Mouse (Mus musculus) stomach, embryonic 14.5 days (tissue): ENCODE measurements around the gene Gm44965. TPM values are rescaled to one million over a fixed set of nuclear protein-coding genes. Genes with fewer than 3 reads are reported as not detected.

Experiments
- ATAC-seq: fragments of 200-750 bp; cut with Nextera tagmentation; 2 replicates; pipeline ENCODE4 v1.8.0; 2017; ENCODE audit warnings: low read depth, moderate TSS enrichment; ENCODE audit not compliant: insufficient number of reproducible peaks, insufficient read depth, low FRiP score
- H3K27ac ChIP-seq: fragments of 300-500 bp; sonication (generic); 2 replicates; pipeline ENCODE4 v1.5.1; 2014; ENCODE audit warnings: mild to moderate bottlenecking, low read length, moderate library complexity, mixed read lengths
- H3K27me3 ChIP-seq: fragments of 300-500 bp; sonication (generic); 2 replicates; pipeline ENCODE4 v1.6.1; 2014; ENCODE audit warnings: low read length, control low read depth, mixed read lengths; ENCODE audit not compliant: control insufficient read depth, insufficient read depth
- H3K36me3 ChIP-seq: fragments of 300-500 bp; sonication (generic); 2 replicates; pipeline ENCODE4 v1.6.1; 2014; ENCODE audit warnings: mild to moderate bottlenecking, control low read depth, low read length, moderate library complexity, mixed read lengths; ENCODE audit not compliant: control insufficient read depth, insufficient read depth
- H3K4me1 ChIP-seq: fragments of 300-500 bp; sonication (generic); 2 replicates; pipeline ENCODE4 v1.6.1; 2014; ENCODE audit warnings: low read length, control low read depth, mixed read lengths; ENCODE audit not compliant: control insufficient read depth, insufficient read depth
- H3K4me2 ChIP-seq: fragments of 300-500 bp; sonication (generic); replicated peaks from 2 replicates; pipeline ENCODE4 v1.6.1; 2014; ENCODE audit warnings: low read depth, low read length, control low read depth
- H3K4me3 ChIP-seq: fragments of 300-500 bp; sonication (generic); 2 replicates; pipeline ENCODE4 v1.5.1; 2014; ENCODE audit warnings: low read depth, low read length, control low read depth
- H3K9ac ChIP-seq: fragments of 300-500 bp; sonication (generic); replicated peaks from 2 replicates; pipeline ENCODE4 v1.6.1; 2014; ENCODE audit warnings: low read depth, mild to moderate bottlenecking, control low read depth, low read length, moderate library complexity, mixed read lengths
- H3K9me3 ChIP-seq: fragments of 300-500 bp; sonication (generic); 2 replicates; pipeline ENCODE4 v1.6.1; 2016; ENCODE audit warnings: low read depth, low read length, control low read depth; ENCODE audit not compliant: control insufficient read depth
- WGBS: fragments of 180-500 bp; shearing (Covaris S2); extraction: QIAGEN DNeasy Blood & Tissue Kit; methylation state at CpG from one replicate; pipeline ENCODE4 v1.1.7; 2014; 5-methylcytosine and 5-hydroxymethylcytosine counted together
- polyA plus RNA-seq: library from polyadenylated mRNA; unstranded; fragments of >200 nt; fragmentation: Nextera tagmentation; extraction: Ambion mirVana; gene quantifications from 2 replicates; pipeline ENCODE4 v1.2.1, GENCODE M21; 2014

The Gm44965 gene
- polyA plus RNA-seq, 1 experiment from 2014 or later, result not detected

DNA sequence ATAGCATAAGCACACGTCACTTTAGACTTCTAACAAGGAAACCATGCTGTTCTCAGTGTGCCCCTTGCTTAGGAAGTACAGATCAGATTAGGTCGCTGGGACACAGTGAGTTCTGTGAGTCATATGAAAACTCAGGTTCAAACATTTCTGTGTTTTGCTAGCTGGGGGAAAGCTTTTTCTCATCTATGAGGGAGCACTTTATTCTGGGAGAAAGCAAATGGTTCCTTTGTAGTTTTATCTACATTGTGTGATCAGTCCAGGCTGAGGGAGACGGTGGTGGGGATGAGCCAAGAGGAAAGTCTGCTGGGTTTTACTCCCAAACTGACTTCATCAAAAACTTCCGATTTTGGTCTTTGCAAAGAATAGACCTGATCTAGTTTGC, 52.6 kb downstream of the Gm44965 start:
- Histone ChIP-seq H3K4me1 (0 out of 2 replicates have a peak, but pooled peaks cover 2% of the 10 kb centered on the region), H3K9me3 (no peaks in the 10 kb centered on the region), H3K4me3 (no peak overlapping the region), H3K36me3 (no peaks in the 10 kb centered on the region), H3K9ac (no peak overlapping the region), H3K27me3 (no peaks in the 10 kb centered on the region), H3K4me2 (no peak overlapping the region), H3K27ac (no peak overlapping the region)
- ATAC-seq, result no peak
- 84% methylated on average over 4 of the region's 4 CpGs for WGBS

DNA sequence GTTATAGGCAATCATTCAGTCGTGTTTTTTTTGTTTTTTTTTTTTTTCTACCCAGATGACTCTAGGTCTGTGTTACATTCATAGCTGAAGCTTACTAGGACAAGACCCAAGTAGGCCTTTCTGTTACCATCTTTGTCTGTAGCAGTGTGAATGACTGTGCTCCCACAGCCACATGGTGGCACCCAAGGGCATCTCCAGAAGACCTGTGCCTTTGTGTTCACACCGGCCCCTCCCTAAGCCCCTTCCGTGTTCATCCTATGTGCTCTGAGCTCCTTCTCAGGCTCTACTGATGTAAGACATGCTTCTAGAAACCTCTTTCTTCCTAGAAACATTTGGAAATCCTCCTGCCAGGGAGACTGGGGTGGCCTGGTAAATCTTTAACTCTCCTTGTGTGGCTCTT, 53.3 kb downstream of the Gm44965 start, which contains the start of gene Gimap8:
Gene Gimap8, plus strand, starts transcription at position 240 of the 400 bp plus-strand sequence.
- no peak within 1 kb of the TSS for H3K9ac ChIP-seq
- no peak within 1 kb of the TSS for H3K4me3 ChIP-seq
- H3K4me1 ChIP-seq, result 0 out of 2 replicates have a peak, but pooled peaks cover 2% of the 10 kb centered on the region
- H3K4me2 ChIP-seq, result no peak within 1 kb of the TSS
- ATAC-seq, result no peak
- no peaks in the 10 kb centered on the region for H3K36me3 ChIP-seq
- no peak within 1 kb of the TSS for H3K27ac ChIP-seq
- no peaks in the 10 kb centered on the region for H3K9me3 ChIP-seq
- 45% methylated on average over 3 of the region's 3 CpGs for WGBS
- no peaks in the 10 kb centered on the region for H3K27me3 ChIP-seq

DNA sequence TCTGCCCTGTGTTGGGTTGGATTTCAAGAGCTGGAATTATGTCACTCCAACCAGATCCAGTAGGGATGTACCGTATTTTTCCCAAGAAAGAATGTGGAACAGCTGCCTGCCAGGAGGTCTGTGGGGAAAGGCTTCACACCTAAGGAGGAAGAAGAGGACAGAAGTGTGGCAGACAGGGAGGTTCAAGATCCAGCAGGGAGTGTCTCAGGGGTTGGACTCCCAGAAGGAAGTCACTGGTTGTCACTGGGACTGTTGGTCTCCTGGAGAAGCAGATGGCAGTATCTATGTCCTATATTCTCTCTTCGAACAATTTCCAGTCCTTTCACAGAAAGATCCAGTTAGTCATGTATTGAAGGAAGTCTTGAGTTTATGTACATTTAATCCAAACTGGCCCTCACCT, 53.9 kb downstream of the Gm44965 start:
- no peak overlapping the region for H3K4me3 ChIP-seq
- H3K27ac ChIP-seq, result no peak overlapping the region
- no peak for ATAC-seq
- H3K36me3 ChIP-seq, result no peaks in the 10 kb centered on the region
- 0 out of 2 replicates have a peak, but pooled peaks cover 2% of the 10 kb centered on the region for H3K4me1 ChIP-seq
- no peaks in the 10 kb centered on the region for H3K9me3 ChIP-seq
- no peak overlapping the region for H3K4me2 ChIP-seq
- no peak overlapping the region for H3K9ac ChIP-seq
- H3K27me3 ChIP-seq, result no peaks in the 10 kb centered on the region
- 84% methylated on average over 2 of the region's 2 CpGs for WGBS

DNA sequence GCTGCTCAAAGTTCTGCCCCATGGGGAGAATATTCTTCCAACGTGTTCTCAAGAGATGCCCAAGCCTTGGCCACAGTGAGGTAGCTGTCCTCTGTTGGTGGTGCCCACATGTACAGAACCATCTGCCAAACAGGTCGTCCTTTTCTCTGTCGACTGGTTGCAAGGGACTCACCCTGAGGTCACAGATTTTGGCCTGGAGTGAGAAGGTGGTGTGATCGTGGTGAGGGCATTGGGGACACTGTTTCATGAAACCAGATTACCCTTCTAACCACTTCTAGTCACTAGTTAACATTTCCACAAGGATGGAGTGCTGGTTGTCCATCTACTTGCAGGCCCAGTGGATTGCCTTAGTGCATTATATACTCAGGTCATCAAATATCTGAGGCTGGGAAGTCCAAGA, 55.0 kb downstream of the Gm44965 start:
- 0 out of 2 replicates have a peak, but pooled peaks cover 2% of the 10 kb centered on the region for H3K4me1 ChIP-seq
- no peaks in the 10 kb centered on the region for H3K9me3 ChIP-seq
- H3K27ac ChIP-seq, result no peak overlapping the region
- no peak overlapping the region for H3K4me2 ChIP-seq
- H3K36me3 ChIP-seq, result no peaks in the 10 kb centered on the region
- no peak overlapping the region for H3K9ac ChIP-seq
- WGBS, result 89% methylated on average over 4 of the region's 4 CpGs
- no peak overlapping the region for H3K4me3 ChIP-seq
- ATAC-seq, result no peak
- no peaks in the 10 kb centered on the region for H3K27me3 ChIP-seq

DNA sequence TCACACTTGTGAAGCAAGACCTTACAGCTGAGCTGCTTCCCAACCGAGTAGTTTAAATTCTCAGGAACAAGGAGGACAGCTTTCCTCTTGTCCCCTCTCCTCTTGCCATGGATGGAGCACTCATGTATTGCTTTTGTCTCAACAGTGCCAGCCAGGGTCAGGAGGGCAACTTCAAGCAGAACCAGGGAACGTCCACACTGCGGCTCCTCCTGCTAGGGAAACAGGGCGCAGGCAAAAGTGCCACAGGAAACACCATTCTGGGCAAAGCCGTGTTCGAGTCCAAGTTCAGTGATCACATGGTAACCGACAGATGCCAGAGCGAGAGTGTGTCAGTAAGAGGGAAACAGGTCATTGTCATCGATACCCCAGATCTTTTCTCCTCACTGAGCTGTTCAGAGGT, 56.3 kb downstream of the Gm44965 start:
- H3K27ac ChIP-seq, result no peak overlapping the region
- WGBS, result 90% methylated on average over 9 of the region's 9 CpGs
- no peaks in the 10 kb centered on the region for H3K36me3 ChIP-seq
- no peak overlapping the region for H3K4me3 ChIP-seq
- ATAC-seq, result no peak
- H3K9ac ChIP-seq, result no peak overlapping the region
- no peak overlapping the region for H3K4me2 ChIP-seq
- H3K27me3 ChIP-seq, result no peaks in the 10 kb centered on the region
- no peaks in the 10 kb centered on the region for H3K9me3 ChIP-seq
- H3K4me1 ChIP-seq, result 0 out of 2 replicates have a peak, but pooled peaks cover 2% of the 10 kb centered on the region

DNA sequence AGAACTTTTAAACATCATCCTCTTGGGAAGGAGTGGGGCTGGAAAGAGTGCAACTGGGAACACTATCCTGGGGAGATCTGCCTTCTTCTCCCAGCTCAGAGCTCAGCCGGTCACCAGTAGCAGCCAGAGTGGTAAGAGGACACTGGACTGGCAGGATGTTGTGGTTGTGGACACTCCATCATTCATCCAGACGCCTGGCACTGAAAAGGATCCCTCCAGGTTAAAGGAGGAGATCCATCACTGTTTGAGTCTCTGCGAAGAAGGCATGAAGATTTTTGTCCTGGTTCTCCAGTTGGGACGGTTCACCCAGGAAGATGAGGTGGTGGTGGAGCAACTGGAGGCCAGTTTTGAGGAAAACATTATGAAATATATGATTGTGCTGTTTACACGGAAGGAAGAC, 65.0 kb downstream of the Gm44965 start:
- H3K27me3 ChIP-seq, result no peaks in the 10 kb centered on the region
- no peaks in the 10 kb centered on the region for H3K9me3 ChIP-seq
- no peak overlapping the region for H3K4me2 ChIP-seq
- H3K9ac ChIP-seq, result no peak overlapping the region
- 51% methylated on average over 5 of the region's 5 CpGs for WGBS
- no peaks in the 10 kb centered on the region for H3K36me3 ChIP-seq
- no peak overlapping the region for H3K27ac ChIP-seq
- ATAC-seq, result no peak
- H3K4me3 ChIP-seq, result no peak overlapping the region
- H3K4me1 ChIP-seq, result no peaks in the 10 kb centered on the region

DNA sequence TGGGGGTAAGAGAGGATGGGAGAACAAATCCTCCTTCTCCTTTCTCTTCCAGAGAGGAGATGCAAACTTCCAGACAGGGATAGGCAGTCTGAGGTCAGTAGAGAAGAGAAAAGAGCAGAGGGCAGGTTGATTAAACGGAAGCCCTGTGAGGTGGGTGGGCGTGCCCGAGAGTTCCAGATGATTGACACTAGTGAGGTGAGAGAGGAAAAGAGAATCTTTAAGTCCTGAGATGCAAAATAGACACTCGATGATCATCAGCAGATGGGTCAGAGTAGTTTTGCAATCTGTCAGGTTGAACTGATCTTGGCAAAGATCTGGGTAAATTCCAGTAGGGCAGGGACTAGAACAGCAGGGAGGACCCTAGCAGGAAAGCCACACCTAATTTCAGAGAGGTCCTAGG, 71.0 kb downstream of the Gm44965 start:
- H3K9me3 ChIP-seq, result no peaks in the 10 kb centered on the region
- WGBS, result 85% methylated on average over 4 of the region's 4 CpGs
- H3K27ac ChIP-seq, result no peak overlapping the region
- no peak overlapping the region for H3K4me3 ChIP-seq
- H3K27me3 ChIP-seq, result no peaks in the 10 kb centered on the region
- no peak overlapping the region for H3K9ac ChIP-seq
- ATAC-seq, result no peak
- no peak overlapping the region for H3K4me2 ChIP-seq
- H3K36me3 ChIP-seq, result no peaks in the 10 kb centered on the region
- H3K4me1 ChIP-seq, result no peaks in the 10 kb centered on the region

DNA sequence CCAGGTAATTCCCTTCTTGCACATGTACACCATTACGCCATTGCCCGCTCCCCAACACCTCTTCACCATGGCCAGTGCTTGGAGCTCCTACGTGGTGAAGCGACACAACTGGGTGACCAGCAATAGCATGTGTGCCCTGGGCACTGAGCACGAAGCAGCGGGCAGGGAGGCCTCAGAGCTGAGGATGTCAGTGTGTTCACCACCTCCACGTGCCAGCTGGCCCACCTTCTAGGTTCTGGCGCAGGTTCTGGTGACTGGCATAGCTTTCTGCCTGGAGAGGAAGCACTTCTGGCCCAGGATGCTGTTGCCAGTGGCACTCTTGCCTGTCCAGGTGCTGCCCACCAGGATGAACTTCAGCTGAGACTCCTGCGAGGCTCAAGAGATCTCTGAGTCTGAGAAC, 71.7 kb downstream of the Gm44965 start:
- 91% methylated on average over 9 of the region's 9 CpGs for WGBS
- no peak overlapping the region for H3K9ac ChIP-seq
- H3K4me1 ChIP-seq, result no peaks in the 10 kb centered on the region
- H3K9me3 ChIP-seq, result no peaks in the 10 kb centered on the region
- H3K4me3 ChIP-seq, result no peak overlapping the region
- no peaks in the 10 kb centered on the region for H3K27me3 ChIP-seq
- no peak for ATAC-seq
- no peaks in the 10 kb centered on the region for H3K36me3 ChIP-seq
- no peak overlapping the region for H3K27ac ChIP-seq
- no peak overlapping the region for H3K4me2 ChIP-seq

DNA sequence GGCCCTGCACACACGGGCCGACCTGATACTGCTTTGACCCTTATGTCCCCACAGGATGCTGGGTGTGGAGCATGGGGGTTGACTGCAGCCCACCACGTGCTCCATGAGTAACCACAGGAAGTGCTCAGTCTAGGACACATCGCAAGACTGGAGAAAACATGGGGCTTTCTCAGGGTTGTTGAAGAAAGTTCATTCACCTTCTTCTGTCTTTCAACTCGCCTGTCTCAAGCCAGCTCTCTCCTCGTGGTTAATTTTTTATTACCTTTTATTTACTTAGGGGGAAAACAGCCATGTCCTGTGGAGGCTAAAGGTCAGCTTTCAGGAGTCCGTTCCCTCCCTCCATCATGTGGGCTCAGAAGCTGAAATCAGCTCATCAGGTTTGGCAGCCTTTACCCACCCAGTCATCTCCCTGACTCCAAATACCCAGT, 72.4 kb downstream of the Gm44965 start:
- no peaks in the 10 kb centered on the region for H3K4me1 ChIP-seq
- no peaks in the 10 kb centered on the region for H3K9me3 ChIP-seq
- no peaks in the 10 kb centered on the region for H3K36me3 ChIP-seq
- H3K4me3 ChIP-seq, result no peak overlapping the region
- H3K4me2 ChIP-seq, result no peak overlapping the region
- no peak overlapping the region for H3K9ac ChIP-seq
- H3K27me3 ChIP-seq, result no peaks in the 10 kb centered on the region
- ATAC-seq, result no peak
- no peak overlapping the region for H3K27ac ChIP-seq
- WGBS, result 27% methylated on average over 7 of the region's 7 CpGs
